9 mouse cellular contexts compared by ENCODE assay signal in genomic region chr5:107147951-107148766, GRCm38 (mm10).
A peak's percentile ranks its signal among the peaks of the same experiment; 100 is the strongest.
DNase-seq lines count a peak whose midpoint lies in the region; ATAC-seq and TF ChIP-seq lines count a peak whose summit lies in the region.
"Had no signal": no experiment of that assay in that cellular context is flagged by ENCODE, and none has a peak within 500 bp of the region (broad histone marks: within the 10 kb centered on the region; RNA-seq: fewer than 3 reads in every experiment).

No protein-coding gene starts in this region.

- H3K27ac ChIP-seq in liver, postnatal 0 days (ENCODE audit: low read depth), result no peak overlapping the region
- no peak overlapping the region for H3K27ac ChIP-seq in liver, embryonic 12.5 days

- peaks cover 12% of the 10 kb centered on the region for H3K4me1 ChIP-seq in liver, postnatal 0 days (ENCODE audit: insufficient read depth)
- peaks cover 55% of the 10 kb centered on the region for H3K4me1 ChIP-seq in liver, embryonic 12.5 days

- H3K9me3 ChIP-seq in liver, postnatal 0 days (ENCODE audit: low read length), result no peaks in the 10 kb centered on the region
- no peaks in the 10 kb centered on the region for H3K9me3 ChIP-seq in liver, embryonic 12.5 days (replicated peaks)

- TF ChIP-seq EP300 in liver, postnatal 0 days (IDR thresholded peaks at IDR 0.05; ENCODE audit: low read depth), result no peak

- H3K4me2 ChIP-seq in liver, postnatal 0 days (ENCODE audit: low read depth, low read length), result no peak overlapping the region
- H3K4me2 ChIP-seq in liver, embryonic 12.5 days, result no peak overlapping the region

- H3K4me3 ChIP-seq in liver, postnatal 0 days (ENCODE audit: low read depth, low read length), result no peak overlapping the region
- H3K4me3 ChIP-seq in liver, embryonic 12.5 days, result no peak overlapping the region

- no peak for TF ChIP-seq CTCF in liver, postnatal 0 days (IDR thresholded peaks at IDR 0.05; ENCODE audit: low read depth)

- DNase-seq in liver, postnatal 0 days, result peak; percentile 38
- DNase-seq in cerebellum, postnatal 14 days, result peak; percentile 60 to 65
- DNase-seq in gastrocnemius, postnatal 36 days, result peak; percentile 67 to 79
- DNase-seq in kidney, adult 8-10 months, result peak; percentile 63 to 74
- peak; percentile 30 to 50 for DNase-seq in left cerebral cortex, postnatal 36 days (ENCODE audit: low spot score in 2 of 2)
- DNase-seq in naive thymus-derived CD4-positive, alpha-beta T cell, adult 2 months (ENCODE audit: low read depth), result peak; percentile 81
- DNase-seq in yolk sac, embryonic 10.5 days (ENCODE audit: low spot score), result no peak

- H3K36me3 ChIP-seq in liver, postnatal 0 days (replicated peaks; ENCODE audit: insufficient read depth, low read length), result no peaks in the 10 kb centered on the region; the same call in 1 of the 2 replicates
- peaks cover 15% of the 10 kb centered on the region; the same call in 1 of the 2 replicates for H3K36me3 ChIP-seq in liver, embryonic 12.5 days

- no peaks in the 10 kb centered on the region for H3K27me3 ChIP-seq in liver, postnatal 0 days (ENCODE audit: insufficient read depth, low read length)
- no peaks in the 10 kb centered on the region for H3K27me3 ChIP-seq in liver, embryonic 12.5 days (replicated peaks)
- H3K27me3 ChIP-seq: Patski had no signal

- intact Hi-C loops in gastrocnemius, postnatal 36 days (cut with DNase I), result no loop called here
- intact Hi-C loops in left cerebral cortex, postnatal 36 days (cut with DNase I), result loop anchor here (10.0 kb wide), 1 partner anchor 137 kb away; the partner anchor contains the start of gene Tgfbr3

- 0 out of 2 replicates have a peak, but pooled peaks have one; percentile 17 for ATAC-seq in liver, postnatal 0 days
- no peak for ATAC-seq in liver, embryonic 12.5 days
- ATAC-seq: Patski had no signal

- H3K9ac ChIP-seq in liver, postnatal 0 days (replicated peaks), result no peak overlapping the region
- H3K9ac ChIP-seq in liver, embryonic 12.5 days, result no peak overlapping the region

- 63% methylated on average over 13 of the region's 13 CpGs for WGBS in liver, postnatal 0 days (ENCODE audit: insufficient replicate concordance)
- 77% methylated on average over 13 of the region's 13 CpGs for WGBS in liver, embryonic 12.5 days (ENCODE audit: insufficient replicate concordance)
